In genomic region chr13:64129616-64130375, GRCm38 (mm10) we compare ENCODE assay signal across 8 mouse cellular contexts. TPM values are rescaled to one million over a fixed set of nuclear protein-coding genes. Genes with fewer than 3 reads are reported as not detected.
DNase-seq lines count a peak whose midpoint lies in the region; ATAC-seq and TF ChIP-seq lines count a peak whose summit lies in the region.

No protein-coding gene starts in this region.

- peak overlapping the region; percentile 41 for H3K4me3 ChIP-seq in embryonic fibroblast, embryonic 13.5 days (ENCODE audit: insufficient read depth, low read length)
- peak overlapping the region; percentile 76 for H3K4me3 ChIP-seq in lung, embryonic 16.5 days (ENCODE audit: low read length)

- WGBS in lung, embryonic 16.5 days, result 36% methylated on average over 15 of the region's 15 CpGs

- no peaks in the 10 kb centered on the region for H3K9me3 ChIP-seq in lung, embryonic 16.5 days (ENCODE audit: control insufficient read depth, low read length)

- peak overlapping the region; percentile 85 for H3K4me2 ChIP-seq in lung, embryonic 16.5 days (ENCODE audit: low read depth, low read length)

- intact Hi-C loops in heart, postnatal 14 days (cut with DNase I), result no loop called here

- no peaks in the 10 kb centered on the region for H3K27me3 ChIP-seq in lung, embryonic 16.5 days (ENCODE audit: control insufficient read depth, insufficient read depth, low read depth, low read length)

- DNase-seq in urinary bladder, adult 2 months (ENCODE audit: low spot score), result peak; percentile 30
- no peak for DNase-seq in urinary bladder, postnatal 10 days (ENCODE audit: low spot score)
- DNase-seq in heart, postnatal 14 days, result peak; percentile 38 to 48
- DNase-seq in kidney, postnatal 36 days, result peak; percentile 74 to 80
- peak; percentile 61 for DNase-seq in thymus, postnatal 0 days (ENCODE audit: low spot score)

- H3K27ac ChIP-seq in embryonic fibroblast, embryonic 13.5 days (ENCODE audit: insufficient read depth, low read length), result peak overlapping the region; percentile 45
- peak overlapping the region; percentile 73 for H3K27ac ChIP-seq in lung, embryonic 16.5 days (ENCODE audit: low read length)

- peaks cover 1% of the 10 kb centered on the region; the same call in 1 of the 2 replicates for H3K36me3 ChIP-seq in lung, embryonic 16.5 days (ENCODE audit: control insufficient read depth, insufficient read depth, low read length)

- peak; percentile 43; the same call in 1 of the 2 replicates for TF ChIP-seq POLR2A in embryonic fibroblast, embryonic 13.5 days (IDR thresholded peaks at IDR 0.05; ENCODE audit: low read depth, low read length)

- peak; percentile 59; the same call in 1 of the 2 replicates for TF ChIP-seq CTCF in embryonic fibroblast, embryonic 13.5 days (IDR thresholded peaks at IDR 0.05; ENCODE audit: borderline replicate concordance, insufficient read depth, low read length)

- peak overlapping the region; percentile 84 for H3K9ac ChIP-seq in lung, embryonic 16.5 days (ENCODE audit: low read length)

- H3K4me1 ChIP-seq in embryonic fibroblast, embryonic 13.5 days (ENCODE audit: control insufficient read depth, insufficient read depth, low read length), result no peaks in the 10 kb centered on the region; the same call in 1 of the 2 replicates
- peaks cover 9% of the 10 kb centered on the region for H3K4me1 ChIP-seq in lung, embryonic 16.5 days (replicated peaks; ENCODE audit: control insufficient read depth, insufficient read depth, low read length)

- ATAC-seq in lung, embryonic 16.5 days (ENCODE audit: low read depth), result peak; percentile 89
- peak; percentile 53 for ATAC-seq in neutrophil, adult 5-6 weeks (ENCODE audit: extremely low read depth, insufficient number of reproducible peaks, low FRiP score, poor library complexity, severe bottlenecking)

RNA-seq across cellular contexts. Expression of gene Slc35d2, which starts 0.6 kb away (rescaled TPM):
- polyA plus RNA-seq in urinary bladder, adult 2 months (2012; rRNA removed), result 13.8 and 16.4 TPM in 2 replicates
- polyA plus RNA-seq in embryonic fibroblast, embryonic 13.5 days (2011; ENCODE audit: insufficient read length, low read depth, missing spikeins), result 12.8 and 14.1 TPM in 2 replicates
- 1 to 10 TPM; 1.4 to 1.8 TPM for total RNA-seq in heart, postnatal 14 days (2021)
- 5.1 and 6.9 TPM in 2 replicates for polyA plus RNA-seq in lung, embryonic 16.5 days (2015; fragmentation: Nextera tagmentation; extraction: Ambion mirVana)
- 18.9 and 25.3 TPM in 2 replicates for total RNA-seq in neutrophil, adult 5-6 weeks (2017)
- 3.1 and 3.8 TPM in 2 replicates for polyA plus RNA-seq in thymus, postnatal 0 days (2015; fragmentation: Nextera tagmentation; extraction: Ambion mirVana)

RNA-seq across cellular contexts. Expression of gene Zfp367, which starts 23.2 kb away (rescaled TPM):
- 30.0 and 38.1 TPM in 2 replicates for polyA plus RNA-seq in urinary bladder, adult 2 months (2012; rRNA removed)
- 18.6 and 21.2 TPM in 2 replicates for polyA plus RNA-seq in embryonic fibroblast, embryonic 13.5 days (2011; ENCODE audit: insufficient read length, low read depth, missing spikeins)
- 10 to 100 TPM; 19.4 to 20.3 TPM for total RNA-seq in heart, postnatal 14 days (2021)
- polyA plus RNA-seq in lung, embryonic 16.5 days (2015; fragmentation: Nextera tagmentation; extraction: Ambion mirVana), result 22.9 and 24.1 TPM in 2 replicates
- total RNA-seq in neutrophil, adult 5-6 weeks (2017), result 17.6 and 21.8 TPM in 2 replicates
- polyA plus RNA-seq in thymus, postnatal 0 days (2015; fragmentation: Nextera tagmentation; extraction: Ambion mirVana), result 22.0 and 24.0 TPM in 2 replicates

RNA-seq across cellular contexts. Expression of gene Habp4, which starts 31.8 kb away (rescaled TPM):
- polyA plus RNA-seq in urinary bladder, adult 2 months (2012; rRNA removed), result 37.5 and 41.9 TPM in 2 replicates
- 25.6 and 26.5 TPM in 2 replicates for polyA plus RNA-seq in embryonic fibroblast, embryonic 13.5 days (2011; ENCODE audit: insufficient read length, low read depth, missing spikeins)
- 10 to 100 TPM; 42.5 to 43.5 TPM for total RNA-seq in heart, postnatal 14 days (2021)
- 16.5 and 18.0 TPM in 2 replicates for polyA plus RNA-seq in lung, embryonic 16.5 days (2015; fragmentation: Nextera tagmentation; extraction: Ambion mirVana)
- 10.1 and 15.2 TPM in 2 replicates for total RNA-seq in neutrophil, adult 5-6 weeks (2017)
- 6.5 and 6.9 TPM in 2 replicates for polyA plus RNA-seq in thymus, postnatal 0 days (2015; fragmentation: Nextera tagmentation; extraction: Ambion mirVana)

RNA-seq across cellular contexts. Expression of gene Hsd17b3, which starts 40.8 kb away (rescaled TPM):
- not detected in 2 replicates for polyA plus RNA-seq in urinary bladder, adult 2 months (2012; rRNA removed)
- polyA plus RNA-seq in embryonic fibroblast, embryonic 13.5 days (2011; ENCODE audit: insufficient read length, low read depth, missing spikeins), result not detected in 2 replicates
- total RNA-seq in heart, postnatal 14 days (2021), result not detected
- polyA plus RNA-seq in lung, embryonic 16.5 days (2015; fragmentation: Nextera tagmentation; extraction: Ambion mirVana), result not detected in 2 replicates
- total RNA-seq in neutrophil, adult 5-6 weeks (2017), result not detected in 2 replicates
- not detected in 2 replicates for polyA plus RNA-seq in thymus, postnatal 0 days (2015; fragmentation: Nextera tagmentation; extraction: Ambion mirVana)
